Mouse (Mus musculus): ENCODE measurements around the gene Map3k10. TPM values are rescaled to one million over a fixed set of nuclear protein-coding genes. Genes with fewer than 3 reads are reported as not detected.

Gene Map3k10
- polyA plus RNA-seq, 1 experiment from 2014 or later, result 9.2 TPM

Other genes starting within 250 kb of the Map3k10 start
- 0.19 and 0.35 TPM in 2 replicates for gene Sptbn4, start 226.9 kb downstream of the Map3k10 start, polyA plus RNA-seq (2016; fragmentation: Nextera tagmentation; extraction: Ambion mirVana)
- 31.9 and 35.2 TPM in 2 replicates for gene Blvrb, start 226.6 kb downstream of the Map3k10 start, polyA plus RNA-seq (2016; fragmentation: Nextera tagmentation; extraction: Ambion mirVana)
- 26.2 and 26.5 TPM in 2 replicates for gene Sertad3, start 200.8 kb downstream of the Map3k10 start, polyA plus RNA-seq (2016; fragmentation: Nextera tagmentation; extraction: Ambion mirVana)
- 24.0 and 25.1 TPM in 2 replicates for gene Sertad1, start 187.7 kb downstream of the Map3k10 start, polyA plus RNA-seq (2016; fragmentation: Nextera tagmentation; extraction: Ambion mirVana)
- 3.8 and 4.2 TPM in 2 replicates for gene Prx, start 175.3 kb downstream of the Map3k10 start, polyA plus RNA-seq (2016; fragmentation: Nextera tagmentation; extraction: Ambion mirVana)
- gene Hipk4, start 151.3 kb downstream of the Map3k10 start, polyA plus RNA-seq (2016; fragmentation: Nextera tagmentation; extraction: Ambion mirVana), result 0.45 and 0.60 TPM in 2 replicates
- 40.5 and 41.4 TPM in 2 replicates for gene Pld3, start 121.4 kb downstream of the Map3k10 start, polyA plus RNA-seq (2016; fragmentation: Nextera tagmentation; extraction: Ambion mirVana)
- gene 2310022A10Rik, start 121.4 kb downstream of the Map3k10 start, polyA plus RNA-seq (2016; fragmentation: Nextera tagmentation; extraction: Ambion mirVana), result 40.8 and 41.1 TPM in 2 replicates
- gene Akt2, start 83.0 kb downstream of the Map3k10 start, polyA plus RNA-seq (2016; fragmentation: Nextera tagmentation; extraction: Ambion mirVana), result 95.3 and 101 TPM in 2 replicates
- 1.6 and 1.9 TPM in 2 replicates for gene Ttc9b, start 20.7 kb downstream of the Map3k10 start, polyA plus RNA-seq (2016; fragmentation: Nextera tagmentation; extraction: Ambion mirVana)
- 4.9 and 5.0 TPM in 2 replicates for gene Zfp607b, start 14.7 kb upstream of the Map3k10 start, polyA plus RNA-seq (2016; fragmentation: Nextera tagmentation; extraction: Ambion mirVana)
- gene Zfp60, start 56.8 kb upstream of the Map3k10 start, polyA plus RNA-seq (2016; fragmentation: Nextera tagmentation; extraction: Ambion mirVana), result 57.1 and 58.6 TPM in 2 replicates
- gene Zfp626, start 132.6 kb upstream of the Map3k10 start, polyA plus RNA-seq (2016; fragmentation: Nextera tagmentation; extraction: Ambion mirVana), result 1.9 and 2.4 TPM in 2 replicates
- 10.1 and 10.2 TPM in 2 replicates for gene Zfp59, start 164.0 kb upstream of the Map3k10 start, polyA plus RNA-seq (2016; fragmentation: Nextera tagmentation; extraction: Ambion mirVana)
- 3.6 and 3.9 TPM in 2 replicates for gene Zfp607a, start 182.9 kb upstream of the Map3k10 start, polyA plus RNA-seq (2016; fragmentation: Nextera tagmentation; extraction: Ambion mirVana)

All from embryonic facial prominence, embryonic 10.5 days (tissue).